Mouse (Mus musculus) limb, embryonic 11.5 days (tissue): ENCODE data around the gene Pbx2. TPM values are rescaled to one million over a fixed set of nuclear protein-coding genes. Genes with fewer than 3 reads are reported as not detected.

ENCODE experiments used
- ATAC-seq: fragments of 200-750 bp; cut with Nextera tagmentation; 2 replicates; pipeline ENCODE4 v1.8.0; 2017; ENCODE audit warnings: low read depth; ENCODE audit not compliant: insufficient number of reproducible peaks, low FRiP score, low TSS enrichment
- DNase-seq: peaks from one replicate; pipeline ENCODE4 v3.0.0-alpha.2; 2015; ENCODE audit warnings: low spot score
- H3K27ac ChIP-seq: fragments of 300-500 bp; sonication (generic); replicated peaks from 2 replicates; pipeline ENCODE4 v1.5.1; 2014; ENCODE audit warnings: low read depth, mild to moderate bottlenecking, low read length
- H3K27me3 ChIP-seq: fragments of 300-500 bp; sonication (generic); 2 replicates; pipeline ENCODE4 v1.6.1; 2014; ENCODE audit warnings: mild to moderate bottlenecking, low read length, mixed read lengths; ENCODE audit not compliant: control insufficient read depth, insufficient read depth
- H3K36me3 ChIP-seq: fragments of 300-500 bp; sonication (generic); 2 replicates; pipeline ENCODE4 v1.6.1; 2014; ENCODE audit warnings: mild to moderate bottlenecking, low read length, moderate library complexity, mixed read lengths; ENCODE audit not compliant: control insufficient read depth, insufficient read depth
- H3K4me1 ChIP-seq: fragments of 300-500 bp; sonication (generic); 2 replicates; pipeline ENCODE4 v1.6.1; 2014; ENCODE audit warnings: low read length, mixed read lengths; ENCODE audit not compliant: control insufficient read depth, insufficient read depth
- H3K4me2 ChIP-seq: fragments of 300-500 bp; sonication (generic); 2 replicates; pipeline ENCODE4 v1.6.1; 2014; ENCODE audit warnings: low read depth, mild to moderate bottlenecking, moderate library complexity; ENCODE audit not compliant: severe bottlenecking
- H3K4me3 ChIP-seq: fragments of 300-500 bp; sonication (generic); 2 replicates; pipeline ENCODE4 v1.5.1; 2014; ENCODE audit warnings: low read depth, low read length
- H3K9ac ChIP-seq: fragments of 300-500 bp; sonication (generic); 2 replicates; pipeline ENCODE4 v1.6.1; 2014; ENCODE audit warnings: mild to moderate bottlenecking, low read length
- H3K9me3 ChIP-seq: fragments of 300-500 bp; sonication (generic); 2 replicates; pipeline ENCODE4 v1.6.1; 2016; ENCODE audit warnings: low read length; ENCODE audit not compliant: control insufficient read depth
- WGBS: fragments of 180-500 bp; shearing (Covaris S2); extraction: QIAGEN DNeasy Blood & Tissue Kit; methylation state at CpG from one replicate; pipeline ENCODE4 v1.1.7; 2014; 5-methylcytosine and 5-hydroxymethylcytosine counted together
- polyA plus RNA-seq: library from polyadenylated mRNA; unstranded; fragments of >200 nt; fragmentation: Nextera tagmentation; extraction: Ambion mirVana; gene quantifications from 2 replicates; pipeline ENCODE4 v1.2.1, GENCODE M21; 2014

The Pbx2 gene
- polyA plus RNA-seq, 1 experiment from 2014 or later = 22.0 TPM

GRCm38 (mm10) chr17:34557411-34557810, 33.7 kb upstream of the Pbx2 start:
- no peaks in the 10 kb centered on the region for H3K27me3 ChIP-seq
- DNase-seq (no peak), ATAC-seq (no peak)
- no peak overlapping the region for H3K27ac ChIP-seq
- H3K9me3 ChIP-seq = no peaks in the 10 kb centered on the region
- H3K9ac ChIP-seq = no peak overlapping the region
- 41% methylated on average over 11 of the region's 11 CpGs for WGBS
- H3K4me2 ChIP-seq = no peak overlapping the region
- H3K36me3 ChIP-seq = no peaks in the 10 kb centered on the region
- H3K4me1 ChIP-seq = no peaks in the 10 kb centered on the region
- no peak overlapping the region for H3K4me3 ChIP-seq

GRCm38 (mm10) chr17:34559116-34559515, 31.9 kb upstream of the Pbx2 start:
- H3K4me2 ChIP-seq = no peak overlapping the region
- H3K9me3 ChIP-seq = no peaks in the 10 kb centered on the region
- DNase-seq (no peak), ATAC-seq (no peak)
- H3K27me3 ChIP-seq = no peaks in the 10 kb centered on the region
- H3K4me3 ChIP-seq = no peak overlapping the region
- no peak overlapping the region for H3K9ac ChIP-seq
- H3K27ac ChIP-seq = no peak overlapping the region
- H3K4me1 ChIP-seq = peaks cover 4% of the 10 kb centered on the region; the same call in 1 of the 2 replicates
- no peaks in the 10 kb centered on the region for H3K36me3 ChIP-seq
- 87% methylated on average over 7 of the region's 7 CpGs for WGBS

- no peak overlapping the region for H3K4me2 ChIP-seq
- no peak for DNase-seq
- H3K9me3 ChIP-seq = no peaks in the 10 kb centered on the region
- H3K9ac ChIP-seq = no peak overlapping the region
- ATAC-seq = no peak
- H3K27ac ChIP-seq = no peak overlapping the region
- H3K36me3 ChIP-seq = no peaks in the 10 kb centered on the region
- WGBS = 23% methylated on average over 15 of the region's 15 CpGs
- H3K27me3 ChIP-seq = no peaks in the 10 kb centered on the region; the same call in 1 of the 2 replicates
- no peak overlapping the region for H3K4me3 ChIP-seq
- H3K4me1 ChIP-seq = peaks cover 11% of the 10 kb centered on the region; the same call in 1 of the 2 replicates
Observed at GRCm38 (mm10) chr17:34559895-34560294, 31.2 kb upstream of the Pbx2 start.

- WGBS = 91% methylated on average over 6 of the region's 6 CpGs
Observed at GRCm38 (mm10) chr17:34560438-34560837, 30.6 kb upstream of the Pbx2 start.

GRCm38 (mm10) chr17:34561200-34561599, 29.9 kb upstream of the Pbx2 start:
- H3K9ac ChIP-seq = no peak overlapping the region
- H3K36me3 ChIP-seq = no peaks in the 10 kb centered on the region
- WGBS = 56% methylated on average over 8 of the region's 8 CpGs
- peaks cover 2% of the 10 kb centered on the region for H3K27me3 ChIP-seq
- peaks cover 14% of the 10 kb centered on the region; the same call in 1 of the 2 replicates for H3K4me1 ChIP-seq
- no peak for DNase-seq
- H3K9me3 ChIP-seq = no peaks in the 10 kb centered on the region
- no peak overlapping the region for H3K4me3 ChIP-seq
- no peak overlapping the region for H3K4me2 ChIP-seq
- H3K27ac ChIP-seq = no peak overlapping the region
- ATAC-seq = no peak

More at GRCm38 (mm10) chr17:34560438-34560837, 30.6 kb upstream of the Pbx2 start:
- Histone ChIP-seq H3K9me3 (no peaks in the 10 kb centered on the region), H3K9ac (no peak overlapping the region), H3K4me3 (no peak overlapping the region), H3K27ac (no peak overlapping the region), H3K4me2 (no peak overlapping the region), H3K27me3 (no peaks in the 10 kb centered on the region; the same call in 1 of the 2 replicates), H3K4me1 (peaks cover 14% of the 10 kb centered on the region; the same call in 1 of the 2 replicates), H3K36me3 (no peaks in the 10 kb centered on the region)
- DNase-seq (no peak), ATAC-seq (no peak)

GRCm38 (mm10) chr17:34562595-34562994, 28.5 kb upstream of the Pbx2 start:
- ATAC-seq (no peak), DNase-seq (no peak)
- Histone ChIP-seq H3K4me1 (peaks cover 14% of the 10 kb centered on the region; the same call in 1 of the 2 replicates), H3K36me3 (no peaks in the 10 kb centered on the region), H3K4me3 (no peak overlapping the region), H3K4me2 (no peak overlapping the region), H3K27me3 (peaks cover 2% of the 10 kb centered on the region), H3K27ac (no peak overlapping the region), H3K9ac (no peak overlapping the region), H3K9me3 (no peaks in the 10 kb centered on the region)
- 64% methylated on average over 3 of the region's 3 CpGs for WGBS

- Histone ChIP-seq H3K36me3 (no peaks in the 10 kb centered on the region), H3K4me1 (peaks cover 14% of the 10 kb centered on the region; the same call in 1 of the 2 replicates), H3K4me2 (no peak overlapping the region), H3K27me3 (peaks cover 2% of the 10 kb centered on the region), H3K27ac (no peak overlapping the region), H3K9ac (no peak overlapping the region), H3K9me3 (no peaks in the 10 kb centered on the region), H3K4me3 (no peak overlapping the region)
- ATAC-seq (no peak), DNase-seq (no peak)
- WGBS = 75% methylated on average over 11 of the region's 11 CpGs
Observed at GRCm38 (mm10) chr17:34563354-34563753, 27.7 kb upstream of the Pbx2 start.

GRCm38 (mm10) chr17:34564003-34564421, 27.1 kb upstream of the Pbx2 start, which contains the start of gene Notch4:
Gene Notch4 (plus strand): TSS chr17:34564268.
- Histone ChIP-seq H3K27ac (no peak within 1 kb of the TSS), H3K9me3 (no peaks in the 10 kb centered on the region), H3K27me3 (peaks cover 2% of the 10 kb centered on the region), H3K4me3 (no peak within 1 kb of the TSS), H3K36me3 (no peaks in the 10 kb centered on the region), H3K4me2 (peak within 1 kb of the TSS; percentile 27), H3K4me1 (peaks cover 14% of the 10 kb centered on the region; the same call in 1 of the 2 replicates), H3K9ac (peak within 1 kb of the TSS; percentile 27; the same call in 1 of the 2 replicates)
- DNase-seq (no peak), ATAC-seq (no peak)
- WGBS = 3% methylated on average over 6 of the region's 6 CpGs

- Histone ChIP-seq H3K9ac (no peak overlapping the region), H3K4me1 (peaks cover 14% of the 10 kb centered on the region; the same call in 1 of the 2 replicates), H3K4me3 (no peak overlapping the region), H3K9me3 (no peaks in the 10 kb centered on the region), H3K27ac (no peak overlapping the region), H3K27me3 (peaks cover 2% of the 10 kb centered on the region), H3K4me2 (0 out of 2 replicates have a peak overlapping the region, but pooled peaks have one; percentile 10), H3K36me3 (no peaks in the 10 kb centered on the region)
- WGBS = 23% methylated on average over 3 of the region's 3 CpGs
- DNase-seq (no peak), ATAC-seq (no peak)
Observed at GRCm38 (mm10) chr17:34564796-34565195, 26.3 kb upstream of the Pbx2 start.
